Mouse (Mus musculus) embryonic fibroblast, embryonic 13.5 days (primary cell): ENCODE results near the gene Tspan3.

ENCODE experiments used
- CTCF ChIP-seq: IDR thresholded peaks from 2 replicates; pipeline ENCODE4 v1.5.1; 2011; ENCODE audit warnings: mild to moderate bottlenecking, control low read depth, low read length, moderate library complexity, borderline replicate concordance; ENCODE audit not compliant: insufficient read depth
- POLR2A ChIP-seq: IDR thresholded peaks from 2 replicates; pipeline ENCODE4 v1.6.1; 2011; ENCODE audit warnings: low read depth, mild to moderate bottlenecking, control low read depth, low read length, moderate library complexity

- TF ChIP-seq POLR2A = no peak
- TF ChIP-seq CTCF = no peak
These were observed 38.7 kb downstream of the Tspan3 start for GRCm38 (mm10) chr9:56126453-56127173.
